Mouse (Mus musculus): ENCODE data around the gene Alkbh6. TPM values are rescaled to one million over a fixed set of nuclear protein-coding genes. Genes with fewer than 3 reads are reported as not detected.

The Alkbh6 gene
- polyA plus RNA-seq, 1 experiment from 2014 or later: 78.7 TPM

DNA sequence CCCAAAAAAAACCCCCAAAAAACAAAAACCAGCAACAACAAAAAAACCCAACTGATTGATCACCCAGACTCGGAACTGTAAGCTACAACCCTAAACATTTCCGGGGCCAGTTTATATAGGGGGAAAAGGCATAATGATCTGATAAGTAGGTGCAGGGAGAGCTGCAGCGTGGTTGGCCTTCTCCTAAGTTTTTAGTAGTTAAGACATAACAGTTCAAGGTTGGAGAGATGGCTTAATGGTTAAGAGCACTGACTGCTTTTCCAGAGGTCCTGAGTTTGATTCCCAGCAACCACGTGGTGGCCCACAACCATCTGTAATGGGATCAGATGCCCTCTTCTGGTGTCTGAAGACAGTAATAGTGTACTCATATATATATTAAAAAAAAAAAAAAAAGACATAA, 27.0 kb upstream of the Alkbh6 start:
- no peak for ATAC-seq (ENCODE audit: borderline replicate concordance, extremely low read depth, low FRiP score, low TSS enrichment)
- Histone ChIP-seq H3K4me2 (peak overlapping the region; percentile 86), H3K27ac (peak overlapping the region; percentile 98), H3K27me3 (no peaks in the 10 kb centered on the region), H3K4me3 (no peak overlapping the region), H3K9ac (no peak overlapping the region), H3K9me3 (no peaks in the 10 kb centered on the region), H3K4me1 (peaks cover 15% of the 10 kb centered on the region), H3K36me3 (no peaks in the 10 kb centered on the region)
- WGBS: 57% methylated on average over 4 of the region's 4 CpGs

DNA sequence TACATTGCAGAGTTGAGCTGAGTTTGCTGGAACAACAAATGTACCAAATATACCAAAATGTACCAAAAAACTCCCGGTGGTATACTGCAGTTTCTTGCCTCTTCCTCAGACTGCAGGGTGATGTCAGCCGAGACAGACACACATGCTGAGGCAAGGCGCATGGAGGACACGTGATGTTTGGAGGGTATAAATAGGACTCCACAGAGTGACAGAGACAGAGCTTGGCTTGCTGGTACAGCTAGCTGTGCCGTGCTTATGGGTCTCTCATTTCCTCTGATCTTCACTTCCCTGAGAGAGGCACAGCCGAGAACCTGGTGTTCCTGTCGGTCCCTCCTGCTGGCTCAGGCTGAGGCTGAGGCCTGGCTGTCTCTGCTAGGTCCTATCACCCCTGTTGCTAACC, 25.8 kb upstream of the Alkbh6 start:
- ATAC-seq (ENCODE audit: borderline replicate concordance, extremely low read depth, low FRiP score, low TSS enrichment): no peak
- 68% methylated on average over 7 of the region's 7 CpGs for WGBS
- Histone ChIP-seq H3K4me2 (no peak overlapping the region), H3K27me3 (no peaks in the 10 kb centered on the region), H3K27ac (no peak overlapping the region), H3K4me3 (no peak overlapping the region), H3K36me3 (no peaks in the 10 kb centered on the region), H3K4me1 (peaks cover 15% of the 10 kb centered on the region), H3K9ac (no peak overlapping the region), H3K9me3 (no peaks in the 10 kb centered on the region)

DNA sequence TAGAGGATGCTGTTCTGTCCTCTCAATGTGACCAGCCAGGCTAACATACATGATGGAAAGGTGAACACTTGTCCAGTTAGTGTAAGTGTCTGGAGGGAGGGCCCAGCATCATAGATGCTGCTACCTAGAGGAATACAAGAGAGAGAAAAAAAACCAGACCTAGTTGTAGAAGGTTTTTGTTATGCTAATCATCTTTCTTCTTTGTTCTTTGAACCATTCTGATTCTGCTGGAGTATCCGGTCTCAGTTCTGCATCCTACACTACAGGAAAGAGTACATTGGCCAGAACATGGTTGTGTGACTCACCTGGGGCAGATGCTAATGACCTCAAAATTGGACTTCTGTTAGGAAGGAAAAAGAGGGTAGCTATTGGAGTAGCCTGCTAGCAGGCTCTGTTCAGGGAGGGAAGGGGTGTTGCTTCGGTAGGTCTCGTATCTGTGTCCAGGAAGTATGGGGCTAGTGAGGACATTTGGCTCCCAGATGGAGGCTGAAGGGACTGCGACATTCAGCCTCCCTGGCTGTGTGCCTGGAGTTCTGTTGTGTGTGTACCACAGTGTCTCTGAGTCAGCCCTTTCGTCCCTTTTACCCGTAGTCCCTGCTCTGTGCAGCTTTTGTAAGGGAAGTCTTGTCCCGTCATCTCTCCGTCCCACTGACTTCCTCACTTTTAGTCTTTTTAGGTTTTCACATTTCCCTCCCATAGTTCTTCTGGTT, 21.7 kb upstream of the Alkbh6 start:
- H3K4me2 ChIP-seq: no peak overlapping the region
- H3K4me3 ChIP-seq: no peak overlapping the region
- ATAC-seq (ENCODE audit: borderline replicate concordance, extremely low read depth, low FRiP score, low TSS enrichment): no peak
- no peak overlapping the region for H3K27ac ChIP-seq
- no peaks in the 10 kb centered on the region for H3K36me3 ChIP-seq
- no peaks in the 10 kb centered on the region for H3K4me1 ChIP-seq
- no peaks in the 10 kb centered on the region for H3K9me3 ChIP-seq
- H3K27me3 ChIP-seq: no peaks in the 10 kb centered on the region
- 56% methylated on average over 8 of the region's 8 CpGs for whole genome bisulfite sequencing
- no peak overlapping the region for H3K9ac ChIP-seq

DNA sequence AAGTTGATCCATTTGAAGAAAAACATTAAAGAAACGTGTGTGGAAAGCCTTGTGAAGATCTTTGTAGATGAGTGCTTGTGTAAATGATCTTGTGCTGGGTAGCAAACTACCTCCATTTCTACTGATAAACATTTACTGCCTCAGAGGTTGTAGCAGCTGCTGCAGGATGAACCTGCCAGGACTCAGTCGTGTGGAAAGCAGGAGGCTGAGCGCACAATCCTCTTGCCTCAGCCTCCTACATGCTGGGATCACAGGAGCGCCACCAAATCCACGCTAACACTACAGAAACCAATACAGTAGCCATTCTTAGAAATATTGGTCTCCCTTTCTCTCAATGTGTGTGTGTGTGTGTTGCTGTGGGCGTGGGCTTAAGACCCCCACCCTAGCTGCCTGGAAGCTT, 20.5 kb upstream of the Alkbh6 start:
- ATAC-seq (ENCODE audit: borderline replicate concordance, extremely low read depth, low FRiP score, low TSS enrichment): no peak

DNA sequence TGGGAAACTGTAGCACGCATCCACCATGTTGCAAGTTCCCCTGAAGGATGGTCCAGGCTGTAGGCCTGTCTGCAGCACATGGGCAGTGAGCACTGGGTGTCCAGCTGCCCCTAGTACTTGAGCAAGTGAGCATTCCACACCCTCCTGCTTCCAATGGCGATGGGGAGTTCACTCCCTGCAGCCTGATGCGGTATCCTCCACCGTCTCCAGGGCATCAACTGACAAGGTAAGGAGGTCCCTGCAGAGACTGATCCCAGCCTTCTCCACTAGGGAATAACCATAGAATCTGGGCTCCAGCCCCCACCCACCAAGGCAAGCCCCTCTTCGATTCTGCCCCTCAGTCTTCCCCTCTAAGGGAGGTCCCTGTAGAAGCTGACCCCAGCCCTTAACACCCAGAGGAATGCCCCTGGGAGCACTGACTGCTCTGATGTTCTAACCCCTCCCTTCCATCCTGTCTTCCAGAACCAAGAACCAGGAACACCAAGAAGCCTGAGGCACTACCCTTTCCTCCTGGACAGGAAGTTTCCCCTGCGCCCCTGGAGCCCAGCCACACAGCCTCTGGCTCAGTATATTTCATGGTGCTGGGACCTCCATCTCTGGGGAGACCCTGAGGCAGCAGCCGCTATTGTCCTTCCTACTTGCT, 19.3 kb upstream of the Alkbh6 start:
- Histone ChIP-seq H3K9ac (no peak overlapping the region), H3K27ac (no peak overlapping the region), H3K36me3 (no peaks in the 10 kb centered on the region), H3K9me3 (no peaks in the 10 kb centered on the region), H3K4me1 (no peaks in the 10 kb centered on the region; the same call in none of the 2 replicates), H3K4me3 (no peak overlapping the region), H3K4me2 (no peak overlapping the region), H3K27me3 (no peaks in the 10 kb centered on the region)
- WGBS: 63% methylated on average over 7 of the region's 7 CpGs
- ATAC-seq (ENCODE audit: borderline replicate concordance, extremely low read depth, low FRiP score, low TSS enrichment): no peak

More for the DNA sequence above, 20.5 kb upstream of the Alkbh6 start:
- Histone ChIP-seq H3K9me3 (no peaks in the 10 kb centered on the region), H3K27ac (no peak overlapping the region), H3K4me2 (no peak overlapping the region), H3K36me3 (no peaks in the 10 kb centered on the region), H3K4me1 (no peaks in the 10 kb centered on the region; the same call in none of the 2 replicates), H3K9ac (no peak overlapping the region), H3K4me3 (no peak overlapping the region), H3K27me3 (no peaks in the 10 kb centered on the region)
- WGBS: 60% methylated on average over 6 of the region's 6 CpGs

DNA sequence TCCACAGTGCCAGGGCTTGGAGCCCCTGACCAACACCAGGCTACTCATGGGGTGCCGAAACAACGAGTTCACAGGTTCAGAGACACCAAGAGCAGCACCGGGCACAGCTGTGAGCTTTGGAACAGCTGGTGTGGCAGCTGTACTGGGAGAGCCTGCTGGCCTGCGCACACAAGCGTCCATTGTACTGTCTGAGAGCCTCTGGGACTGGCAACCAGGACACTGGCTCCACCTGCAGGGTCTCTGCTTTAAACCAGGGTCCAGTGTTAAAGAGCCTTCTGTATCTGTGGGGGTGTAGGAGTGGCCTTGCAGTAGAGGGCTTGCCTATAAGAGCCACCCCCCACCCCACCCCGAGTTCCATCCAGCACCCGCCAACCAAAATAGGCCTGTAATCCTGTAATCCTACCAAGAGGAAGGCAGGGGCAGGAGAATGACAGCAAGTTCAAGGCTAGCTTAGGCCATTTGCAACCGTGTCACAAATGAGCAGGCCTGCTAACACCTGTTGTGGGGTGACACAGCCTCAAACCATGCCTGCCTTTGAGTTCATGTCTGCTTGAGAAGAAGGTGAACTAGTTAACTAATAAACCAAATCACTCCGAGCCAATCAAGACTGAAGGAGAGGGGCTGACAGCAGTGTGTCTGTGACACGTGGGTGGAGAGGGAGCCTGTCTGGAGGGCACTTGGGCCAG, 18.7 kb upstream of the Alkbh6 start:
- Histone ChIP-seq H3K9me3 (no peaks in the 10 kb centered on the region), H3K4me2 (no peak overlapping the region), H3K9ac (no peak overlapping the region), H3K27ac (no peak overlapping the region), H3K4me3 (no peak overlapping the region), H3K36me3 (no peaks in the 10 kb centered on the region), H3K27me3 (no peaks in the 10 kb centered on the region), H3K4me1 (no peaks in the 10 kb centered on the region; the same call in none of the 2 replicates)
- WGBS: 57% methylated on average over 10 of the region's 10 CpGs
- ATAC-seq (ENCODE audit: borderline replicate concordance, extremely low read depth, low FRiP score, low TSS enrichment): no peak

DNA sequence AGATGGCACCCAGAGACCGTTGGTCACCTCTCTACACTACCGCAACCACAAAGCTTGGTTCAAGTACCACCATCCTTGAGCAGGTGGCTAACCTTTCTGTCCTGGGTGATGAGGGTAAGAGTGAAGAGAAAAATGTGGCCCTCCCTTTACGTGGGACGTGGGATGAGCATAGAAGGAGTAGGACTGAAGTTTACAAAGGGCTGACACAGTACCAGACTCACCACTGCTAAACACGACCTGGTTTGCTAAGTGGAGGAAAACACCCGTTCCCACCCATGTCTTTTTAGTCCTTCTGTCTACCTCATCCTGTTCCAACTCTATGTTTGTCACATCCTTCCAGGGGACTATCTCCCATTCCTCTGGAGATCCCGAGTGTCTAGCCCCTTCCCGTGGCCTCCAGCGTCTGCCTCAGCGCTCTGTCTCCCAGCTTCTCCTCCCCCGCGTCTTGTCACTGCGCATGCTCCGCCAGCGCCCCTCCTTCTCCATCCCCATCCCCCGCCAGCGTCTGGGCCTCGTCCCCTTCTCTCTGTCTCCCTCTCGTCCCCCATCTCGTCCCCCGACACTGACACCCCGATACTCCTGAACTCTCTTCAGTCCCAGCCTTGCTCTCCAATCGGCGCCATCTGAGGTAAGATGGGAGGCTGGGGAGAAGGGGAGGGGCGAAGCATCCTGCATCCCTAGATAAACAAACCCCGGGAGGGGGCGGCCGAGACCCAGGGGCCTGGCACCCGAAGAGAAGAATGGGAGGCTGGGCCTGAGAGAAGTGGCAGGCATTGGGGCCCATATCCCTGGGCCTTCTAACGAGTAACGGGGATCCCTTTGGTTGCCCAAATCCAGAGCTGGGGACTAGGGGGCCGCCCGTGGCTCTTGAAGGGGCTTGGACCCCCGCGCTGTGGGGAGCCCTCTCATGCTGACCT, 17.0 kb upstream of the Alkbh6 start, which contains the start of gene Clip3:
Clip3 (plus strand) TSS at position 514 of the 917 bp plus-strand sequence.
- H3K9ac ChIP-seq: peak within 1 kb of the TSS; percentile 50
- peak within 1 kb of the TSS; percentile 62 for H3K4me3 ChIP-seq
- no peaks in the 10 kb centered on the region for H3K9me3 ChIP-seq
- H3K36me3 ChIP-seq: no peaks in the 10 kb centered on the region
- 7% methylated on average over 35 of the region's 35 CpGs for whole genome bisulfite sequencing
- H3K27ac ChIP-seq: no peak within 1 kb of the TSS
- H3K4me1 ChIP-seq: no peaks in the 10 kb centered on the region; the same call in none of the 2 replicates
- peak; percentile 85; the same call in 1 of the 2 replicates for ATAC-seq (ENCODE audit: borderline replicate concordance, extremely low read depth, low FRiP score, low TSS enrichment)
- H3K4me2 ChIP-seq: peak within 1 kb of the TSS; percentile 59
- H3K27me3 ChIP-seq: no peaks in the 10 kb centered on the region

DNA sequence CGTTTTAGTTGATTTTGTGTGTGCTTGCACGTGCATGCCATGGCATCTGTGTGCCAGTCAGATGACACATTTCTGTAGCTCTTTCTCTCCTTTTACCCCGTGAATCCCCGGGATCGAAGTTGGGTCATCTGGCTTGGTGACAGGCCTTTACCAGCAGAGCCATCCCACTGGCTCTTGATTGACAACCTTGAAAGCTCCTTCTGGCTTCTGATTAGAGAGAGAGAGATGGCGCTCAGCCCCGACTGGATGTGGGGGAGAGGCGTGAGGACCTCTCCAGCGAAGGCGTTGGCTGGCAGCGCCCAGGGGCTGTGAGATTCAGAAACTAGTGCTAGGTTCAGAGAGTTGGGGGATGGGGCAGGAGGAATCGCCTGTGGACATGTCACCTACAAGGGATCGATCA, 14.7 kb upstream of the Alkbh6 start:
- H3K4me2 ChIP-seq: no peak overlapping the region
- WGBS: 73% methylated on average over 13 of the region's 13 CpGs
- peaks cover 3% of the 10 kb centered on the region; the same call in 1 of the 2 replicates for H3K36me3 ChIP-seq
- H3K4me1 ChIP-seq: no peaks in the 10 kb centered on the region; the same call in none of the 2 replicates
- H3K9ac ChIP-seq: no peak overlapping the region
- ATAC-seq (ENCODE audit: borderline replicate concordance, extremely low read depth, low FRiP score, low TSS enrichment): no peak
- H3K9me3 ChIP-seq: no peaks in the 10 kb centered on the region
- no peak overlapping the region for H3K27ac ChIP-seq
- no peaks in the 10 kb centered on the region for H3K27me3 ChIP-seq
- H3K4me3 ChIP-seq: no peak overlapping the region

DNA sequence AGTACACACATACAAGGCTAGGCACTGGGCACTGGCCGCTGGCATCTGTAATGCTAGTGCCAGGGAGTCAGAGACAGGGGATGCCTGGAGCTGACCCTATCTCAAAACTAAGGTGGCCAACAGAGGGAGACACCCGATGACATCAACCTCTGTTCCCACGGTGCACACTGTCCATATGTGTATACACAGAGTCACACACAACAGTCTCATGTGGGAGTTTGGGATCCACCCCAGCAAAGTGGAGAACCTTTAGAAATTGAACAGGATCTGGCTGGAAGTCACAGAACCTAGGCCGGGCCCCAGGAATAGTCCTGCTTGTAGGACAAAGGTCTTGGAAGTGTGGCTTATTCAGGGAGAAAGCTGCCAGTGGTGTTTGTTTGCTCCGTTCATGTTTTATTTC, 14.2 kb upstream of the Alkbh6 start:
- 82% methylated on average over 5 of the region's 5 CpGs for WGBS

DNA sequence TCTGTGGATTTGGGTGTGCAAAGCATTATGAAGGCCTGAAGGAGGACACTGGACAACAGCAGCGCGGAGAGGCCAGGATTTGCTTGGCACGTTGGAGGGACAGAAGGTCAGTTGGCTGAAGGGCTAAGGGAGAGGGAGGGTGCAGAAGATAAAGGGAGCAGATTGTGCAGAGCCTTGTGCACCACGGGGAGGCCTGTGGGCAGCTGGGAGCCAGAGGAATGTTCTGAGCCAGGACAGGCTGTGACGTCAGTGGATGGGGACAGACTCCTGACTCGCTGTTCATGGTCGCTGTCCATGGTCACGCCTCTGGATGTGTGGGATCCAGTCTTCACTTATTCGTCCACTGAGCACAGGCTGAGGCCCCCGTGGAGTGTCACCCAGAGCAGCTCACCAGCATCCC, 13.4 kb upstream of the Alkbh6 start:
- 56% methylated on average over 10 of the region's 10 CpGs for whole genome bisulfite sequencing
- H3K27me3 ChIP-seq: no peaks in the 10 kb centered on the region
- H3K36me3 ChIP-seq: peaks cover 3% of the 10 kb centered on the region; the same call in 1 of the 2 replicates
- H3K27ac ChIP-seq: no peak overlapping the region
- H3K4me1 ChIP-seq: no peaks in the 10 kb centered on the region; the same call in none of the 2 replicates
- H3K4me3 ChIP-seq: no peak overlapping the region
- H3K9ac ChIP-seq: no peak overlapping the region
- no peak for ATAC-seq (ENCODE audit: borderline replicate concordance, extremely low read depth, low FRiP score, low TSS enrichment)
- no peak overlapping the region for H3K4me2 ChIP-seq
- H3K9me3 ChIP-seq: no peaks in the 10 kb centered on the region

More for the DNA sequence above, 14.2 kb upstream of the Alkbh6 start:
- Histone ChIP-seq H3K27me3 (no peaks in the 10 kb centered on the region), H3K36me3 (peaks cover 3% of the 10 kb centered on the region; the same call in 1 of the 2 replicates), H3K27ac (no peak overlapping the region), H3K4me2 (no peak overlapping the region), H3K9ac (no peak overlapping the region), H3K9me3 (no peaks in the 10 kb centered on the region), H3K4me3 (no peak overlapping the region), H3K4me1 (no peaks in the 10 kb centered on the region; the same call in none of the 2 replicates)
- ATAC-seq (ENCODE audit: borderline replicate concordance, extremely low read depth, low FRiP score, low TSS enrichment): no peak

DNA sequence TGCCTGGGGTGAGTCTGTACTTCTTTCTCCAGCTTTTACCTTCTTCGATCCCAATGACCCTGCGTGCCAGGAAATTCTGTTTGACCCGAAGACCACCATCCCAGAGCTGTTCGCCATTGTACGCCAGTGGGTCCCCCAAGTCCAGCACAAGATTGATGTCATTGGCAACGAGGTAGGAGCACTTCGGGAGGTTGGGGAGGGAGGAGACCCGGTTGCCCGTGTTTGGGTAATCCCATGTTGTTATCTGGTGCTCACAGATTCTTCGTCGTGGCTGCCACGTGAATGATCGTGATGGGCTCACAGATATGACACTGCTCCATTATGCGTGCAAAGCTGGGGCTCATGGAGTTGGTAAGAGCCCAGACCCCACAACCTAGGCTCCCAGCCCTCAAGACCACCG, 11.7 kb upstream of the Alkbh6 start:
- Histone ChIP-seq H3K27ac (no peak overlapping the region), H3K36me3 (peaks cover 8% of the 10 kb centered on the region; the same call in 1 of the 2 replicates), H3K9ac (no peak overlapping the region), H3K4me3 (no peak overlapping the region), H3K4me2 (no peak overlapping the region), H3K27me3 (no peaks in the 10 kb centered on the region), H3K9me3 (no peaks in the 10 kb centered on the region), H3K4me1 (no peaks in the 10 kb centered on the region; the same call in none of the 2 replicates)
- WGBS: 90% methylated on average over 15 of the region's 15 CpGs
- no peak for ATAC-seq (ENCODE audit: borderline replicate concordance, extremely low read depth, low FRiP score, low TSS enrichment)

Data from lung, embryonic 15.5 days (tissue).